Comparison of ENCODE assay signal across 9 mouse cellular contexts in the genomic region with DNA sequence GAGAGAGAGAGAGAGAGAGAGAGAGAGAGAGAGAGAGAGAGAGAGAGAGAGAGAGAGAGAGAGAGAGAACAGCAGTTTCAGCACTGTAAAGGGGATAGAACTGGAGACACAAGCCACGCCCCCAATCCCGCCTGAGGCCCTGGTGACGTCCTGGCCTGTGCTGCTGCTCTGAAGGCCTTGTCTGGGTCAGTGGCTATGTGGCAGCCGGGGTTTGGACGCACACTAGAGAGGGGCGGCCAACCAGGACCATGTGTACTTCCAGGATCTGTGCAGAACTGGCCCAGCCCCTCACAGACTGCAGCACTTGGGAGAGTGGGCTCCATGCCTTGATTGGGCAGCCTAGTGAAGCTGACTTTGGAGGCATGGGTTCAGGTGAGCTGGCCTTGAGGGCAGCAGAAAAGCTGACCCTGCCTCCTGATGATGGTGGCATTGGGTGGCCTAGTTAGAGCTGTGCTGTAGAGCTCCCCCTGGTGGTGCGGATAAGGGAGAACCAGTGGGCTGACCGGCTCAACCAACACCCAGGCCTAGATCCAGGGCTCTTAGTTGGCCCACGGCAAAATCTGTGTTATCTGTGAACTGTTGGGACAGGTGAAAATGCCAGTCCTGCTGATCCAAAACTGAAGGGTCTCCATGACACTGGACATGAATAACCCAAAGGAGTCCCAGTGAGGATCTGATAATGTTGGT.
DNase-seq lines count a peak whose midpoint lies in the region; ATAC-seq and TF ChIP-seq lines count a peak whose summit lies in the region.
"Had no signal": no experiment of that assay in that cellular context is flagged by ENCODE, and none has a peak within 500 bp of the region (broad histone marks: within the 10 kb centered on the region; RNA-seq: fewer than 3 reads in every experiment).

No protein-coding gene starts in this region.

- H3K4me3 ChIP-seq in hindbrain, embryonic 10.5 days = no peak overlapping the region
- H3K4me3 ChIP-seq in hindbrain, embryonic 14.5 days (replicated peaks; ENCODE audit: low read length) = no peak overlapping the region
- no peak overlapping the region for H3K4me3 ChIP-seq in E14TG2a.4 (replicated peaks; ENCODE audit: low read length)
- no peak overlapping the region for H3K4me3 ChIP-seq in heart, embryonic 11.5 days (ENCODE audit: low read depth, low read length)
- no peak overlapping the region for H3K4me3 ChIP-seq in limb, embryonic 14.5 days (replicated peaks; ENCODE audit: low read length)
- H3K4me3 ChIP-seq in midbrain, postnatal 0 days (ENCODE audit: low read depth, low read length) = no peak overlapping the region
- H3K4me3 ChIP-seq: erythroblast, embryonic 14.5 days had no signal

- H3K27ac ChIP-seq in hindbrain, embryonic 10.5 days = no peak overlapping the region
- no peak overlapping the region for H3K27ac ChIP-seq in hindbrain, embryonic 14.5 days
- no peak overlapping the region for H3K27ac ChIP-seq in heart, embryonic 11.5 days (ENCODE audit: low read depth, low read length)
- H3K27ac ChIP-seq in limb, embryonic 14.5 days (replicated peaks; ENCODE audit: low read depth, low read length) = no peak overlapping the region
- H3K27ac ChIP-seq in midbrain, postnatal 0 days (ENCODE audit: low read depth, low read length) = no peak overlapping the region

- no peak for ATAC-seq in hindbrain, embryonic 14.5 days (ENCODE audit: low FRiP score)
- peak; percentile 31; the same call in 1 of the 2 replicates for ATAC-seq in heart, embryonic 11.5 days (replicated peaks; ENCODE audit: insufficient number of reproducible peaks, low FRiP score, low TSS enrichment)
- no peak for ATAC-seq in limb, embryonic 14.5 days (ENCODE audit: low FRiP score, low read depth)
- no peak for ATAC-seq in midbrain, postnatal 0 days (ENCODE audit: low FRiP score)

- peak; percentile 38 for DNase-seq in hindbrain, embryonic 10.5 days (ENCODE audit: low spot score)
- no peak for DNase-seq in hindbrain, embryonic 14.5 days (ENCODE audit: low spot score)
- peak; percentile 61 for DNase-seq in c-Kit-positive CD71-positive TER-119-positive erythroid progenitor cells, embryonic 14.5 days (ENCODE audit: low spot score)
- peak; percentile 36 for DNase-seq in limb, embryonic 14.5 days (ENCODE audit: low spot score)
- no peak for DNase-seq in midbrain, postnatal 0 days (ENCODE audit: low spot score)
- peak; percentile 25 for DNase-seq in yolk sac, embryonic 10.5 days (ENCODE audit: low spot score)

- no peak overlapping the region for H3K4me2 ChIP-seq in hindbrain, embryonic 14.5 days (replicated peaks)
- no peak overlapping the region for H3K4me2 ChIP-seq in heart, embryonic 11.5 days
- no peak overlapping the region for H3K4me2 ChIP-seq in limb, embryonic 14.5 days (replicated peaks; ENCODE audit: low read depth, low read length, severe bottlenecking)
- H3K4me2 ChIP-seq in midbrain, postnatal 0 days (ENCODE audit: low read depth, low read length, poor library complexity, severe bottlenecking) = no peak overlapping the region

- WGBS in hindbrain, embryonic 10.5 days = 51% methylated on average over 9 of the region's 9 CpGs
- WGBS in hindbrain, embryonic 14.5 days = 58% methylated on average over 9 of the region's 9 CpGs
- 51% methylated on average over 9 of the region's 9 CpGs for WGBS in heart, embryonic 11.5 days (ENCODE audit: insufficient replicate concordance)
- WGBS in limb, embryonic 14.5 days = 41% methylated on average over 6 of the region's 9 CpGs
- 60% methylated on average over 9 of the region's 9 CpGs for WGBS in midbrain, postnatal 0 days

- no peaks in the 10 kb centered on the region for H3K27me3 ChIP-seq in hindbrain, embryonic 10.5 days (ENCODE audit: insufficient read depth, poor library complexity, severe bottlenecking)
- no peaks in the 10 kb centered on the region for H3K27me3 ChIP-seq in hindbrain, embryonic 14.5 days (ENCODE audit: control insufficient read depth, insufficient read depth, low read length)
- no peaks in the 10 kb centered on the region for H3K27me3 ChIP-seq in E14TG2a.4 (ENCODE audit: insufficient read depth, low read length)
- H3K27me3 ChIP-seq in heart, embryonic 11.5 days (ENCODE audit: control insufficient read depth, insufficient read depth, low read length) = no peaks in the 10 kb centered on the region
- H3K27me3 ChIP-seq in limb, embryonic 14.5 days (ENCODE audit: control insufficient read depth, insufficient read depth, low read length) = no peaks in the 10 kb centered on the region
- no peaks in the 10 kb centered on the region for H3K27me3 ChIP-seq in midbrain, postnatal 0 days (ENCODE audit: insufficient read depth, low read length)

- H3K9me3 ChIP-seq in hindbrain, embryonic 10.5 days = no peaks in the 10 kb centered on the region
- H3K9me3 ChIP-seq in hindbrain, embryonic 14.5 days (ENCODE audit: control insufficient read depth, low read length) = no peaks in the 10 kb centered on the region
- H3K9me3 ChIP-seq in E14TG2a.4 (ENCODE audit: low read length) = no peaks in the 10 kb centered on the region
- no peaks in the 10 kb centered on the region for H3K9me3 ChIP-seq in heart, embryonic 11.5 days (replicated peaks; ENCODE audit: control insufficient read depth, low read length)
- H3K9me3 ChIP-seq in limb, embryonic 14.5 days (ENCODE audit: control insufficient read depth, low read length) = no peaks in the 10 kb centered on the region
- no peaks in the 10 kb centered on the region for H3K9me3 ChIP-seq in midbrain, postnatal 0 days (ENCODE audit: low read length)

- TF ChIP-seq POLR2A in limb, embryonic 14.5 days (IDR thresholded peaks at IDR 0.05; ENCODE audit: borderline replicate concordance, extremely low read depth, insufficient read depth, insufficient read length) = no peak

- H3K9ac ChIP-seq in hindbrain, embryonic 14.5 days = no peak overlapping the region
- H3K9ac ChIP-seq in heart, embryonic 11.5 days (ENCODE audit: low read depth, low read length) = no peak overlapping the region
- H3K9ac ChIP-seq in limb, embryonic 14.5 days (ENCODE audit: low read depth, low read length, severe bottlenecking) = no peak overlapping the region
- H3K9ac ChIP-seq in midbrain, postnatal 0 days (replicated peaks; ENCODE audit: low read length, poor library complexity, severe bottlenecking) = no peak overlapping the region

- H3K4me1 ChIP-seq in hindbrain, embryonic 10.5 days (replicated peaks) = 0 out of 2 replicates have a peak, but pooled peaks cover 8% of the 10 kb centered on the region
- H3K4me1 ChIP-seq in hindbrain, embryonic 14.5 days (replicated peaks; ENCODE audit: control insufficient read depth, insufficient read depth, low read length) = no peaks in the 10 kb centered on the region
- H3K4me1 ChIP-seq in E14TG2a.4 (replicated peaks; ENCODE audit: low read depth, low read length) = peaks cover 3% of the 10 kb centered on the region
- no peaks in the 10 kb centered on the region for H3K4me1 ChIP-seq in heart, embryonic 11.5 days (ENCODE audit: control insufficient read depth, insufficient read depth, low read length)
- no peaks in the 10 kb centered on the region; the same call in 1 of the 2 replicates for H3K4me1 ChIP-seq in limb, embryonic 14.5 days (ENCODE audit: control insufficient read depth, insufficient read depth, low read length)
- H3K4me1 ChIP-seq in midbrain, postnatal 0 days (ENCODE audit: insufficient read depth, low read length) = no peaks in the 10 kb centered on the region

- H3K36me3 ChIP-seq in hindbrain, embryonic 10.5 days = no peaks in the 10 kb centered on the region
- H3K36me3 ChIP-seq in hindbrain, embryonic 14.5 days (replicated peaks; ENCODE audit: control insufficient read depth, insufficient read depth) = no peaks in the 10 kb centered on the region
- no peaks in the 10 kb centered on the region for H3K36me3 ChIP-seq in E14TG2a.4 (ENCODE audit: insufficient read depth, low read length)
- H3K36me3 ChIP-seq in heart, embryonic 11.5 days (ENCODE audit: control insufficient read depth, insufficient read depth, low read length) = no peaks in the 10 kb centered on the region
- no peaks in the 10 kb centered on the region for H3K36me3 ChIP-seq in limb, embryonic 14.5 days (ENCODE audit: control insufficient read depth, insufficient read depth, low read length)
- no peaks in the 10 kb centered on the region for H3K36me3 ChIP-seq in midbrain, postnatal 0 days (ENCODE audit: insufficient read depth, low read length)

- TF ChIP-seq CTCF in E14TG2a.4 (conservative IDR thresholded peaks at IDR 0.05; ENCODE audit: low read length) = peak; percentile 81
- TF ChIP-seq CTCF in midbrain, postnatal 0 days (IDR thresholded peaks at IDR 0.05) = peak; percentile 46

Comparison
In these comparisons a context has a peak if more than half of its experiments do, and no peak if none do; other contexts are left out.
1. DNase-seq: peak in hindbrain, embryonic 10.5 days (single experiment), c-Kit-positive CD71-positive TER-119-positive erythroid progenitor cells, embryonic 14.5 days (single experiment), limb, embryonic 14.5 days (single experiment) and yolk sac, embryonic 10.5 days (single experiment); none in hindbrain, embryonic 14.5 days (single experiment) and midbrain, postnatal 0 days (single experiment).